ENCODE assay signal across 8 mouse cellular contexts in genomic region chr11:77686346-77686840, GRCm38 (mm10). TPM values are rescaled to one million over a fixed set of nuclear protein-coding genes. Genes with fewer than 3 reads are reported as not detected.
DNase-seq lines count a peak whose midpoint lies in the region; ATAC-seq and TF ChIP-seq lines count a peak whose summit lies in the region.

No protein-coding gene starts in this region.

- DNase-seq in adrenal gland, adult 2 months: peak; percentile 80
- peak; percentile 41 for DNase-seq in embryonic facial prominence, embryonic 14.5 days (ENCODE audit: low spot score)
- peak; percentile 30 to 76 for DNase-seq in kidney, postnatal 25 days
- peak; percentile 36 for DNase-seq in lung, postnatal 14 days
- peak; percentile 43 to 47 for DNase-seq in right cerebral cortex, postnatal 10 days (ENCODE audit: low spot score in 2 of 2)
- DNase-seq in T-cell, adult 2 months (ENCODE audit: low spot score): no peak

- TF ChIP-seq CTCF in ES-Bruce4 (IDR thresholded peaks at IDR 0.05; ENCODE audit: low read depth, low read length): no peak

- WGBS in embryonic facial prominence, embryonic 14.5 days: under 1% methylated on average over 12 of the region's 30 CpGs
- WGBS in heart, embryonic 14.5 days: under 1% methylated on average over 30 of the region's 30 CpGs

- TF ChIP-seq EP300 in ES-Bruce4 (IDR thresholded peaks at IDR 0.05; ENCODE audit: insufficient read depth, low read depth, low read length): no peak

- no peak for TF ChIP-seq POLR2A in ES-Bruce4 (IDR thresholded peaks at IDR 0.05; ENCODE audit: insufficient read depth, low read length)

- peak overlapping the region; percentile 98 for H3K9ac ChIP-seq in ES-Bruce4 (ENCODE audit: low read depth, poor library complexity, severe bottlenecking)
- H3K9ac ChIP-seq in embryonic facial prominence, embryonic 14.5 days (ENCODE audit: low read depth, low read length): peak overlapping the region; percentile 98
- peak overlapping the region; percentile 99 for H3K9ac ChIP-seq in heart, embryonic 14.5 days (ENCODE audit: low read length)

- ATAC-seq in embryonic facial prominence, embryonic 14.5 days (ENCODE audit: low read depth): peak; percentile 48
- peak; percentile 32 for ATAC-seq in heart, embryonic 14.5 days (ENCODE audit: insufficient number of reproducible peaks, insufficient read depth, low FRiP score, low read depth)

- H3K4me2 ChIP-seq in embryonic facial prominence, embryonic 14.5 days (ENCODE audit: low read depth, low read length): peak overlapping the region; percentile 76
- H3K4me2 ChIP-seq in heart, embryonic 14.5 days (ENCODE audit: low read length): peak overlapping the region; percentile 77

- H3K4me1 ChIP-seq in ES-Bruce4 (ENCODE audit: control insufficient read depth, insufficient read depth, low read length): peaks cover 3% of the 10 kb centered on the region
- peaks cover 4% of the 10 kb centered on the region for H3K4me1 ChIP-seq in embryonic facial prominence, embryonic 14.5 days (ENCODE audit: control insufficient read depth, insufficient read depth, low read length)
- peaks cover 0 to 12% of the 10 kb centered on the region in 2 experiments; a peak in 1 of 4 replicates for H3K4me1 ChIP-seq in heart, embryonic 14.5 days (ENCODE audit: control insufficient read depth in 2 of 2, insufficient read depth in 2 of 2, low read length in 2 of 2)

- peaks cover 21% of the 10 kb centered on the region for H3K36me3 ChIP-seq in ES-Bruce4 (ENCODE audit: control insufficient read depth, insufficient read depth, low read length, poor library complexity, severe bottlenecking)
- peaks cover 17% of the 10 kb centered on the region for H3K36me3 ChIP-seq in embryonic facial prominence, embryonic 14.5 days (ENCODE audit: control insufficient read depth, insufficient read depth, low read length)
- H3K36me3 ChIP-seq in heart, embryonic 14.5 days (ENCODE audit: control insufficient read depth, insufficient read depth, low read length): peaks cover 21% of the 10 kb centered on the region

- H3K27me3 ChIP-seq in ES-Bruce4 (ENCODE audit: control insufficient read depth, insufficient read depth, low read length, poor library complexity, severe bottlenecking): no peaks in the 10 kb centered on the region
- H3K27me3 ChIP-seq in embryonic facial prominence, embryonic 14.5 days (replicated peaks; ENCODE audit: control insufficient read depth, insufficient read depth, low read length): no peaks in the 10 kb centered on the region
- no peaks in the 10 kb centered on the region for H3K27me3 ChIP-seq in heart, embryonic 14.5 days (ENCODE audit: control insufficient read depth, insufficient read depth, low read length)

- peak overlapping the region; percentile 91 for H3K4me3 ChIP-seq in ES-Bruce4 (ENCODE audit: low read depth, low read length)
- H3K4me3 ChIP-seq in embryonic facial prominence, embryonic 14.5 days (ENCODE audit: low read depth, low read length): peak overlapping the region; percentile 99
- peak overlapping the region; percentile 75 to 100 for H3K4me3 ChIP-seq in heart, embryonic 14.5 days (ENCODE audit: control insufficient read depth in 1 of 2, insufficient read depth in 1 of 2, low read depth in 1 of 2, low read length in 2 of 2)

- no peaks in the 10 kb centered on the region for H3K9me3 ChIP-seq in ES-Bruce4 (replicated peaks; ENCODE audit: control insufficient read depth, insufficient read depth, low read length, poor library complexity, severe bottlenecking)
- H3K9me3 ChIP-seq in embryonic facial prominence, embryonic 14.5 days (ENCODE audit: control insufficient read depth, low read length): no peaks in the 10 kb centered on the region
- H3K9me3 ChIP-seq in heart, embryonic 14.5 days (ENCODE audit: control insufficient read depth, low read length): no peaks in the 10 kb centered on the region

- peak overlapping the region; percentile 94 for H3K27ac ChIP-seq in ES-Bruce4 (ENCODE audit: insufficient read depth, low read length)
- H3K27ac ChIP-seq in embryonic facial prominence, embryonic 14.5 days (replicated peaks; ENCODE audit: low read depth, low read length): peak overlapping the region; percentile 93
- peak overlapping the region; percentile 92 to 99 for H3K27ac ChIP-seq in heart, embryonic 14.5 days (replicated peaks in 1 of 2; ENCODE audit: control insufficient read depth in 1 of 2, insufficient read depth in 1 of 2, low read depth in 2 of 2, low read length in 2 of 2)

RNA-seq across cellular contexts. Expression of gene Nufip2, which starts 0.4 kb away (rescaled TPM):
- 133 and 139 TPM in 2 replicates for polyA plus RNA-seq in ES-Bruce4 (2011; ENCODE audit: insufficient read depth, insufficient read length, low read depth, missing spikeins)
- 100 to 1,000 TPM in 1 of 2 experiments, 10 to 100 TPM in 1; 63.7 to 111 TPM for total RNA-seq in adrenal gland, adult 2 months (2021)
- 21.9 and 25.4 TPM in 2 replicates for polyA plus RNA-seq in adrenal gland, adult 2 months (2012; rRNA removed)
- polyA plus RNA-seq in embryonic facial prominence, embryonic 14.5 days (2014; fragmentation: Nextera tagmentation; extraction: Ambion mirVana): 4.6 and 6.5 TPM in 2 replicates
- 4.7 and 5.4 TPM in 2 replicates for polyA plus RNA-seq in heart, embryonic 14.5 days (2014; fragmentation: Nextera tagmentation; extraction: Ambion mirVana)

RNA-seq across cellular contexts. Expression of gene Cryba1, which starts 38.7 kb away (rescaled TPM):
- polyA plus RNA-seq in ES-Bruce4 (2011; ENCODE audit: insufficient read depth, insufficient read length, low read depth, missing spikeins): not detected in 2 replicates
- total RNA-seq in adrenal gland, adult 2 months (2021): not detected
- polyA plus RNA-seq in adrenal gland, adult 2 months (2012; rRNA removed): not detected in 2 replicates
- polyA plus RNA-seq in embryonic facial prominence, embryonic 14.5 days (2014; fragmentation: Nextera tagmentation; extraction: Ambion mirVana): not detected in 2 replicates
- polyA plus RNA-seq in heart, embryonic 14.5 days (2014; fragmentation: Nextera tagmentation; extraction: Ambion mirVana): not detected in 2 replicates
